Mouse (Mus musculus): ENCODE results near the gene Pxdn. TPM values are rescaled to one million over a fixed set of nuclear protein-coding genes. Genes with fewer than 3 reads are reported as not detected.

Gene Pxdn
- polyA plus RNA-seq, 1 experiment from 2014 or later: 5.3 TPM

DNA sequence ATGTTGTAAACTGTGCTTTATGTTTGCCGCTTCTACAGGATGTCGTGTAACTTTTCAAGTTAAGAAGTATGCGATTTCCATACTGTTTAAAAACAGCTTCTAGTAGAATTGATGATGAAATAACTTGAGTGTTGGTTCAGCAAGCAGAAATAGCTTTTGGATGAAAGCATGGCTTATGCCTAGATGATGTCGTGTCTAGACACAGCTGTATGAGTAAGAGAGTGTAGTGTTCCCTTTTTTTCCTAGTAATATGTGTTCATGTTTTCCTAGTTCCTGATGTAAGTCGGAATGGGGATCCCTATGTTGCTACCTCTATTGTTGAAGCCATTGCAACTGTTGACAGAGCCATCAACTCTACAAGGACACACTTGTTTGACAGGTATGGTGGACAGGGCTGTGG, 61.5 kb downstream of the Pxdn start:
- Histone ChIP-seq H3K27ac (ENCODE audit: low read length) (no peak overlapping the region), H3K9me3 (replicated peaks; ENCODE audit: control insufficient read depth, low read length) (no peaks in the 10 kb centered on the region), H3K36me3 (ENCODE audit: control insufficient read depth, insufficient read depth) (no peaks in the 10 kb centered on the region), H3K4me2 (ENCODE audit: low read depth, low read length) (no peak overlapping the region), H3K27me3 (ENCODE audit: control insufficient read depth, insufficient read depth, low read depth, low read length) (no peaks in the 10 kb centered on the region), H3K4me1 (ENCODE audit: control insufficient read depth, low read depth, low read length) (no peaks in the 10 kb centered on the region), H3K9ac (ENCODE audit: low read depth, low read length) (no peak overlapping the region), H3K4me3 (ENCODE audit: low read depth, low read length) (no peak overlapping the region)
- 67% methylated on average over 5 of the region's 5 CpGs for WGBS (ENCODE audit: insufficient replicate concordance)
- ATAC-seq (ENCODE audit: low read depth): no peak

DNA sequence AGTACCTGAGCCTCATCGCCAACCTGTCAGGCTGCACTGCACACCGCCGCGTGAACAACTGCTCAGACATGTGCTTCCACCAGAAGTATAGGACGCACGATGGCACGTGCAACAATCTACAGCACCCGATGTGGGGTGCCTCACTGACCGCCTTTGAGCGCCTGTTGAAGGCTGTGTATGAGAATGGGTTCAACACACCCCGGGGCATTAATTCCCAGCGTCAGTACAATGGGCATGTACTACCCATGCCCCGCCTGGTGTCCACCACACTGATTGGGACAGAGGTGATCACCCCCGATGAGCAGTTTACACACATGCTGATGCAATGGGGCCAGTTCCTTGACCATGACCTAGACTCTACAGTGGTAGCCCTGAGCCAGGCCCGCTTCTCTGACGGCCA, 64.5 kb downstream of the Pxdn start:
- no peak for ATAC-seq (ENCODE audit: low read depth)
- Histone ChIP-seq H3K27me3 (ENCODE audit: control insufficient read depth, insufficient read depth, low read depth, low read length) (no peaks in the 10 kb centered on the region), H3K27ac (ENCODE audit: low read length) (no peak overlapping the region), H3K4me2 (ENCODE audit: low read depth, low read length) (no peak overlapping the region), H3K36me3 (ENCODE audit: control insufficient read depth, insufficient read depth) (no peaks in the 10 kb centered on the region), H3K9ac (ENCODE audit: low read depth, low read length) (no peak overlapping the region), H3K4me1 (ENCODE audit: control insufficient read depth, low read depth, low read length) (no peaks in the 10 kb centered on the region), H3K4me3 (ENCODE audit: low read depth, low read length) (no peak overlapping the region), H3K9me3 (replicated peaks; ENCODE audit: control insufficient read depth, low read length) (no peaks in the 10 kb centered on the region)
- WGBS (ENCODE audit: insufficient replicate concordance): 79% methylated on average over 16 of the region's 16 CpGs

DNA sequence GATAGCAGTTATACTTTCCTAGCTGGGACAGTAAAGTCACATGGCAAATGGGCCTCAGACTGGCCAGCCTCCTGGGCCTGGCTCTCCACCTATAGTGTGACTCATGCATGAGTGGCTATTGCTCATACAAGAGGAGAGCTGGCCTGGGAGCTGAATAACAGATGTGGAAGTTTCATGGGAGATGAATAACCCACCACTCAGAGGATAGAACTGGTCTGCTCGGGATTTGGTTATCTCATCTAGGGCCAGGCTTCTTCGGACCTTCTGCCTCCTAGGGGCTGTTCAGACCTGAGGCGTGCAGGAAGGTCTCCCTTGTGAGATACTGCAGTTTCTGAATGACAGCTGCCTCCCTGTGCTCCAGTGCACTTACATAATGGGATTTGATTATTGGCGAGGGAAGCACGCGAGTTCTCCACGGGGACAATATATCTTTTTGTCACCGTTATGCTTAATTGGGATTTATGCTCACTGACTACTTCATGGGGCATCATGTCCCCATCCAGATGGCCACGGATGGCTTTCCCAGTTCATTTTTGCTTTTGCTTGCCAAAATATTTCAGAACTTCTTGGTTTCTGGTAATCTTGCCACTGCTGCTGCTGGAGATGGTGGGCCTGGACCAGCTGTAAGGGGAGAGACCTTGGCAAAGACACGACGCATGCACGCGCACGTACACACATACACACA, 66.4 kb downstream of the Pxdn start:
- H3K36me3 ChIP-seq (ENCODE audit: control insufficient read depth, insufficient read depth): no peaks in the 10 kb centered on the region
- 77% methylated on average over 14 of the region's 14 CpGs for WGBS (ENCODE audit: insufficient replicate concordance)

DNA sequence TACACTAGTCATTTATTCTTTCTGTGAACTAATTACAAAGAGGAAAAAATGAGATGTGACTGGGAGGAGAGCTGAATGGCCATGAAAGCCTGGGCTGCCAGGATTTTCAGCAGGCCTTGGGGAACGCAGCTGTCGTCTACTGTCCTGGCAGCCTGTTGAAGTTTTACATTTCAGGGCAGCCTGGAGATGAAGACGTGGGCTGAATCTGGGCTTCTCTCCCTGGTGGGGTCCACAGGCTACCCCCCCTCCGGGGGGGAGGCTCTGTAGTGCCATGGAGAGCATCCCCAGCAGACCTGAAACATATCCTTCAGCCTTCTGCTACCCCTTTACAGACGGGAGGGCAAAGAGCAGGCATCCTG, 66.9 kb downstream of the Pxdn start:
- WGBS (ENCODE audit: insufficient replicate concordance): 56% methylated on average over 5 of the region's 5 CpGs
- H3K27me3 ChIP-seq (ENCODE audit: control insufficient read depth, insufficient read depth, low read depth, low read length): no peaks in the 10 kb centered on the region
- H3K36me3 ChIP-seq (ENCODE audit: control insufficient read depth, insufficient read depth): no peaks in the 10 kb centered on the region

More for the DNA sequence above, 66.4 kb downstream of the Pxdn start:
- no peak for ATAC-seq (ENCODE audit: low read depth)
- H3K4me3 ChIP-seq (ENCODE audit: low read depth, low read length): no peak overlapping the region
- H3K4me2 ChIP-seq (ENCODE audit: low read depth, low read length): no peak overlapping the region
- no peaks in the 10 kb centered on the region for H3K9me3 ChIP-seq (replicated peaks; ENCODE audit: control insufficient read depth, low read length)
- no peaks in the 10 kb centered on the region for H3K27me3 ChIP-seq (ENCODE audit: control insufficient read depth, insufficient read depth, low read depth, low read length)
- no peak overlapping the region for H3K27ac ChIP-seq (ENCODE audit: low read length)
- H3K4me1 ChIP-seq (ENCODE audit: control insufficient read depth, low read depth, low read length): no peaks in the 10 kb centered on the region
- no peak overlapping the region for H3K9ac ChIP-seq (ENCODE audit: low read depth, low read length)

DNA sequence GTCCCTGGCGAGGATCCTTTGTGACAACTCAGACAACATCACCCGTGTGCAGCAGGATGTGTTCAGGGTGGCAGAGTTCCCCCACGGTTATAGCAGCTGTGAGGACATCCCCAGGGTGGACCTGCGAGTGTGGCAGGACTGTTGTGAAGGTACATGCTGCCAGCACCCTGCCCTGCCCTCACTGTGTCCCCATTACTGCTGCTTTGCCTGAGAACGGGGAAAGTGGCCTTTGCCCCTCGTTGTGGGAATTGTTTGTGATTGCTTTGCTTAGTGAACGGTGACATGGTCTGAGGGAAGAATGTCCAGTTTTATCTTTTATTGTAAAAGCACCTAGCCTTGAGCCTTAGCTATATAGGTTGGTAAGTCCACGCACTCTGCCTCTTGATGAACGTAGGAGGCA, 69.2 kb downstream of the Pxdn start:
- no peak overlapping the region for H3K9ac ChIP-seq (ENCODE audit: low read depth, low read length)
- no peaks in the 10 kb centered on the region for H3K9me3 ChIP-seq (replicated peaks; ENCODE audit: control insufficient read depth, low read length)
- no peak overlapping the region for H3K4me3 ChIP-seq (ENCODE audit: low read depth, low read length)
- no peaks in the 10 kb centered on the region for H3K36me3 ChIP-seq (ENCODE audit: control insufficient read depth, insufficient read depth)
- no peaks in the 10 kb centered on the region for H3K4me1 ChIP-seq (ENCODE audit: control insufficient read depth, low read depth, low read length)
- no peak overlapping the region for H3K27ac ChIP-seq (ENCODE audit: low read length)
- no peaks in the 10 kb centered on the region for H3K27me3 ChIP-seq (ENCODE audit: control insufficient read depth, insufficient read depth, low read depth, low read length)
- H3K4me2 ChIP-seq (ENCODE audit: low read depth, low read length): no peak overlapping the region
- ATAC-seq (ENCODE audit: low read depth): no peak
- 52% methylated on average over 9 of the region's 9 CpGs for WGBS (ENCODE audit: insufficient replicate concordance)

More for the DNA sequence above, 66.9 kb downstream of the Pxdn start:
- no peak overlapping the region for H3K4me3 ChIP-seq (ENCODE audit: low read depth, low read length)
- no peak overlapping the region for H3K9ac ChIP-seq (ENCODE audit: low read depth, low read length)
- no peaks in the 10 kb centered on the region for H3K9me3 ChIP-seq (replicated peaks; ENCODE audit: control insufficient read depth, low read length)
- no peaks in the 10 kb centered on the region for H3K4me1 ChIP-seq (ENCODE audit: control insufficient read depth, low read depth, low read length)
- no peak overlapping the region for H3K4me2 ChIP-seq (ENCODE audit: low read depth, low read length)
- ATAC-seq (ENCODE audit: low read depth): no peak
- no peak overlapping the region for H3K27ac ChIP-seq (ENCODE audit: low read length)

DNA sequence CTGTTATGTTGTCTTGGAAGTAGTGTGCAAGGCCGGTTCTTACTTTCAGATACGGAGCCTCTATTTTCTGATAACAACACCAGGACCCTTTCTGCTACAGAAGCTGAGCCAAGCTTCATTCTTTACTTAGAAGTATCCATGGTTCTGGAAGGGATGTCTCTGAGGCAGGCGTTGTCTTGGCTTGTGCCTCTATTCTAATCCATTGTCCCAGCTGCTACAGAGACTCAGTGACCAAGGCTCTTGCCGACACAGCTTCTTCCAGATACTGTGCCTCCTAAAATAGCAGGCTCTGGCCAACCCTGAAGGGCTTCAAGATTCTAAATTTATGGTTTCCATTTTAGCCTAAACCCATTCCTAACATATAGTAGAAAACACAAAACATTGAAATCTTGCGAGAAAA, 71.3 kb downstream of the Pxdn start:
- H3K4me2 ChIP-seq (ENCODE audit: low read depth, low read length): no peak overlapping the region
- no peak for ATAC-seq (ENCODE audit: low read depth)
- no peak overlapping the region for H3K9ac ChIP-seq (ENCODE audit: low read depth, low read length)
- H3K4me1 ChIP-seq (ENCODE audit: control insufficient read depth, low read depth, low read length): no peaks in the 10 kb centered on the region
- no peak overlapping the region for H3K27ac ChIP-seq (ENCODE audit: low read length)
- no peaks in the 10 kb centered on the region for H3K27me3 ChIP-seq (ENCODE audit: control insufficient read depth, insufficient read depth, low read depth, low read length)
- no peak overlapping the region for H3K4me3 ChIP-seq (ENCODE audit: low read depth, low read length)
- no peaks in the 10 kb centered on the region for H3K9me3 ChIP-seq (replicated peaks; ENCODE audit: control insufficient read depth, low read length)
- WGBS (ENCODE audit: insufficient replicate concordance): 72% methylated on average over 5 of the region's 5 CpGs
- H3K36me3 ChIP-seq (ENCODE audit: control insufficient read depth, insufficient read depth): no peaks in the 10 kb centered on the region

DNA sequence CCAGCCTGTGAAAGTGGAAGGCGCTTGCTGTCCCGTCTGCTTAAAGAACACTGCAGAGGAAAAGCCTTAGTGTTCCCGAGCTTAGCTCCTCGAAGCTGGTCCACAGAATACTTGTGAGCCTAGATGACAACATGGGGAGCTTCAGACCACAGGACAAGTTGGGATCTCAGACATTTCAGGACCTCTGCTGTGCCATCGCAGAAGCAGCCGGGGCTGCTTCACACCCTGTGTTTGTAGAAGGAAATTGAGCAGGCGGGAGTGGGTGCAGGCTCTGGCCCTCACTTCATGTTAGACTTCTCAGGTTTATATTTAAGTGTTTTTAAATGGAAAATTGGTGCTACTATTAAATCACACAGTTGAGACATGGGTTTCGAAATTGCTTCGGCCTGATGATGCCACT, 78.1 kb downstream of the Pxdn start:
- H3K27ac ChIP-seq (ENCODE audit: low read length): no peak overlapping the region
- ATAC-seq (ENCODE audit: low read depth): no peak
- H3K27me3 ChIP-seq (ENCODE audit: control insufficient read depth, insufficient read depth, low read depth, low read length): no peaks in the 10 kb centered on the region
- H3K4me1 ChIP-seq (ENCODE audit: control insufficient read depth, low read depth, low read length): no peaks in the 10 kb centered on the region
- no peak overlapping the region for H3K9ac ChIP-seq (ENCODE audit: low read depth, low read length)
- H3K9me3 ChIP-seq (replicated peaks; ENCODE audit: control insufficient read depth, low read length): no peaks in the 10 kb centered on the region
- H3K4me2 ChIP-seq (ENCODE audit: low read depth, low read length): no peak overlapping the region
- 70% methylated on average over 9 of the region's 9 CpGs for WGBS (ENCODE audit: insufficient replicate concordance)
- no peak overlapping the region for H3K4me3 ChIP-seq (ENCODE audit: low read depth, low read length)
- H3K36me3 ChIP-seq (ENCODE audit: control insufficient read depth, insufficient read depth): no peaks in the 10 kb centered on the region

DNA sequence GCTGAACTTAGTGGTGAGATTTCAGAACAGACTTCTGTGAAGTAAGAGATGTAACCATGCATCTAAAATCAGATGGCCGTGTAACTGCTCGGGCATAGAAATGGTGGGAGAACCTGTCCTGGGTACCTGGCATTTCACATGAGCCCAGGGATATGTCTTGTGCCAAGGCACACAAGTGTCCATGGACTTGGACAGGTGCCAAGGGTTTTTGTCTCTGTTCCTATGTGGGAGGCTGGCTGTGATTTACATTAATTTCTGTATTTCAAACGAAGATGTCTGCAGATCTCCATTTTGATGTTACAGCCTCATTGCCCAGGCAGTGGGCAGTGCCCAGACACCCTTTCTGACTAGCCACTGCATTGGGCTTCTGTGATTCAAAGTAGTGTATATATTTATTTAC, 79.7 kb downstream of the Pxdn start:
- ATAC-seq (ENCODE audit: low read depth): no peak
- Histone ChIP-seq H3K36me3 (ENCODE audit: control insufficient read depth, insufficient read depth) (no peaks in the 10 kb centered on the region), H3K9ac (ENCODE audit: low read depth, low read length) (no peak overlapping the region), H3K4me1 (ENCODE audit: control insufficient read depth, low read depth, low read length) (no peaks in the 10 kb centered on the region), H3K4me3 (ENCODE audit: low read depth, low read length) (no peak overlapping the region), H3K27me3 (ENCODE audit: control insufficient read depth, insufficient read depth, low read depth, low read length) (no peaks in the 10 kb centered on the region), H3K9me3 (replicated peaks; ENCODE audit: control insufficient read depth, low read length) (no peaks in the 10 kb centered on the region), H3K4me2 (ENCODE audit: low read depth, low read length) (no peak overlapping the region), H3K27ac (ENCODE audit: low read length) (no peak overlapping the region)
- 64% methylated on average over 3 of the region's 3 CpGs for WGBS (ENCODE audit: insufficient replicate concordance)

DNA sequence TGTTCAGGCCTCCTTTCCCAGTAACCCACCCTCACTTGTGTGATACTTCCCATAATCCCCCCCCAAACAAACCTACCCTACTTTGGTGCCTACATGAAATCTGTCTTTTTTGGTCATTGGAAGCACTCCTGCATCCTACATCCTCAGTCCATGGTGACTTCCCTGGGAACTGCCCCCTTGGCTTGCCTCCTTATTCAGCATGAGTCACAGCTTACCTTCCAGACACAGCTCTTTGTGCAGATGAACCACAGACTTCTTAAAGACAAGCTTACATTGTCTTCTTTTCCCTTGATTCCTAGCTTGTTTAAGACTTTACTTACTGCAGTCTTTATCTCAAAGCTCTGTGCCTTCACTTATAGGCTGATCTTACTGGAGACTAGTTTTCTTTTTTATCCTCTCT, 83.0 kb downstream of the Pxdn start:
- no peak for ATAC-seq (ENCODE audit: low read depth)
- Histone ChIP-seq H3K36me3 (ENCODE audit: control insufficient read depth, insufficient read depth) (no peaks in the 10 kb centered on the region), H3K27me3 (ENCODE audit: control insufficient read depth, insufficient read depth, low read depth, low read length) (no peaks in the 10 kb centered on the region), H3K27ac (ENCODE audit: low read length) (no peak overlapping the region), H3K9me3 (replicated peaks; ENCODE audit: control insufficient read depth, low read length) (no peaks in the 10 kb centered on the region), H3K9ac (ENCODE audit: low read depth, low read length) (no peak overlapping the region), H3K4me2 (ENCODE audit: low read depth, low read length) (no peak overlapping the region), H3K4me1 (ENCODE audit: control insufficient read depth, low read depth, low read length) (no peaks in the 10 kb centered on the region), H3K4me3 (ENCODE audit: low read depth, low read length) (no peak overlapping the region)
